11 mouse cellular contexts compared by ENCODE assay signal in the genomic region with DNA sequence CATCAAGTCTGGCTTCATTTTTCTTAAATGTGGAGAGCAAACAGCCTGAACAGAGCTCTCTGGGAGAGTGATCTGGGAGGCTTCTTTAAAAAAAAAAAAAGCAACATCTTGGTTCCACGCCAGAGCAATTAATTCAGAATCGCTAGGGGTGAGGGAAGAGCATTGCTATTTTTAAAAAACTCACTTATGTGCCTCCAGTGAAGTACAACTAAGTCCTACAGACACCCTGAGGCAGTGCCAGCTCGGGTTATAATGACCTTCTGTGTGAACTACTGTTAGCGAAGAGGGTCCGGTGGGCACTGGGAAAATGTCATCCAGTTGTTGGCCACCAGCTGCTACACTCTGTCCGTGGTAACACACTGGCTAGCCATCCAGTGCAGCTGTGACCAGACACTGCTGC. TPM values are rescaled to one million over a fixed set of nuclear protein-coding genes. Genes with fewer than 3 reads are reported as not detected.
DNase-seq lines count a peak whose midpoint lies in the region; ATAC-seq and TF ChIP-seq lines count a peak whose summit lies in the region.
"Had no signal": no experiment of that assay in that cellular context is flagged by ENCODE, and none has a peak within 500 bp of the region (broad histone marks: within the 10 kb centered on the region; RNA-seq: fewer than 3 reads in every experiment).

No protein-coding gene starts in this region.

- no peak overlapping the region for H3K4me2 ChIP-seq in embryonic facial prominence, embryonic 14.5 days (ENCODE audit: low read depth, low read length)
- H3K4me2 ChIP-seq in lung, embryonic 16.5 days (ENCODE audit: low read depth, low read length), result 0 out of 2 replicates have a peak overlapping the region, but pooled peaks have one; percentile 9
- no peak overlapping the region for H3K4me2 ChIP-seq in neural tube, embryonic 15.5 days
- H3K4me2 ChIP-seq: embryonic facial prominence, embryonic 13.5 days; liver, embryonic 13.5 days had no signal

- H3K27ac ChIP-seq in embryonic facial prominence, embryonic 14.5 days (replicated peaks; ENCODE audit: low read depth, low read length), result no peak overlapping the region
- no peak overlapping the region for H3K27ac ChIP-seq in embryonic facial prominence, embryonic 10.5 days (replicated peaks)
- peak overlapping the region; percentile 90 for H3K27ac ChIP-seq in lung, embryonic 16.5 days (ENCODE audit: low read length)
- 0 out of 2 replicates have a peak overlapping the region, but pooled peaks have one; percentile 2 for H3K27ac ChIP-seq in neural tube, embryonic 15.5 days (replicated peaks)
- H3K27ac ChIP-seq: embryonic facial prominence, embryonic 13.5 days; liver, embryonic 13.5 days had no signal

- no peak for TF ChIP-seq CTCF in lung, adult 2 months (IDR thresholded peaks at IDR 0.05; ENCODE audit: insufficient read depth, low read length)

- no peak for TF ChIP-seq POLR2A in lung, adult 2 months (IDR thresholded peaks at IDR 0.05; ENCODE audit: borderline replicate concordance, extremely low read depth, low read depth, low read length)

- H3K27me3 ChIP-seq in embryonic facial prominence, embryonic 14.5 days (replicated peaks; ENCODE audit: control insufficient read depth, insufficient read depth, low read length), result no peaks in the 10 kb centered on the region
- H3K27me3 ChIP-seq in embryonic facial prominence, embryonic 10.5 days (replicated peaks; ENCODE audit: low read depth, poor library complexity, severe bottlenecking), result peaks cover 64% of the 10 kb centered on the region
- H3K27me3 ChIP-seq in lung, embryonic 16.5 days (ENCODE audit: control insufficient read depth, insufficient read depth, low read depth, low read length), result no peaks in the 10 kb centered on the region
- H3K27me3 ChIP-seq in neural tube, embryonic 15.5 days (replicated peaks), result no peaks in the 10 kb centered on the region

- H3K9me3 ChIP-seq in embryonic facial prominence, embryonic 14.5 days (ENCODE audit: control insufficient read depth, low read length), result no peaks in the 10 kb centered on the region
- H3K9me3 ChIP-seq in embryonic facial prominence, embryonic 10.5 days, result no peaks in the 10 kb centered on the region
- no peaks in the 10 kb centered on the region for H3K9me3 ChIP-seq in lung, embryonic 16.5 days (ENCODE audit: control insufficient read depth, low read length)
- no peaks in the 10 kb centered on the region for H3K9me3 ChIP-seq in neural tube, embryonic 15.5 days (replicated peaks)
- H3K9me3 ChIP-seq: embryonic facial prominence, embryonic 13.5 days; liver, embryonic 13.5 days had no signal

- intact Hi-C loops in heart, postnatal 10 days (cut with DNase I), result loop anchor here (1.0 kb wide), 1 partner anchor 84 kb away; no protein-coding TSS in a partner anchor

- H3K9ac ChIP-seq in embryonic facial prominence, embryonic 14.5 days (ENCODE audit: low read depth, low read length), result no peak overlapping the region
- H3K9ac ChIP-seq in lung, embryonic 16.5 days (ENCODE audit: low read length), result no peak overlapping the region
- no peak overlapping the region for H3K9ac ChIP-seq in neural tube, embryonic 15.5 days (replicated peaks)
- H3K9ac ChIP-seq: liver, embryonic 13.5 days had no signal

- H3K4me1 ChIP-seq in embryonic facial prominence, embryonic 14.5 days (ENCODE audit: control insufficient read depth, insufficient read depth, low read length), result peaks cover 30% of the 10 kb centered on the region
- peaks cover 28% of the 10 kb centered on the region for H3K4me1 ChIP-seq in embryonic facial prominence, embryonic 10.5 days
- H3K4me1 ChIP-seq in lung, embryonic 16.5 days (replicated peaks; ENCODE audit: control insufficient read depth, insufficient read depth, low read length), result peaks cover 34% of the 10 kb centered on the region
- peaks cover 13% of the 10 kb centered on the region for H3K4me1 ChIP-seq in lung, adult 2 months (ENCODE audit: control insufficient read depth, insufficient read depth, low read length)
- H3K4me1 ChIP-seq in neural tube, embryonic 15.5 days, result peaks cover 34% of the 10 kb centered on the region

- no peak for ATAC-seq in embryonic facial prominence, embryonic 14.5 days (ENCODE audit: low read depth)
- ATAC-seq in lung, embryonic 16.5 days (ENCODE audit: low read depth), result peak; percentile 35
- ATAC-seq in neural tube, embryonic 15.5 days (ENCODE audit: low FRiP score), result peak; percentile 30; the same call in 1 of the 2 replicates
- no peak for ATAC-seq in megakaryocyte-erythroid progenitor cell, adult 5-6 weeks (replicated peaks; ENCODE audit: low FRiP score, low TSS enrichment, poor library complexity, severe bottlenecking)

- WGBS in embryonic facial prominence, embryonic 14.5 days, result 55% methylated on average over 6 of the region's 6 CpGs
- WGBS in embryonic facial prominence, embryonic 10.5 days, result 78% methylated on average over 6 of the region's 6 CpGs
- 34% methylated on average over 6 of the region's 6 CpGs for WGBS in lung, embryonic 16.5 days
- 47% methylated on average over 6 of the region's 6 CpGs for WGBS in lung, adult 2 months
- WGBS in neural tube, embryonic 15.5 days, result 43% methylated on average over 6 of the region's 6 CpGs

- no peak overlapping the region for H3K4me3 ChIP-seq in embryonic facial prominence, embryonic 14.5 days (ENCODE audit: low read depth, low read length)
- no peak overlapping the region for H3K4me3 ChIP-seq in embryonic facial prominence, embryonic 10.5 days
- no peak overlapping the region for H3K4me3 ChIP-seq in lung, embryonic 16.5 days (ENCODE audit: low read length)
- no peak overlapping the region for H3K4me3 ChIP-seq in lung, adult 2 months (replicated peaks; ENCODE audit: extremely low read depth, low read depth, low read length)
- no peak overlapping the region for H3K4me3 ChIP-seq in neural tube, embryonic 15.5 days (replicated peaks)
- H3K4me3 ChIP-seq: embryonic facial prominence, embryonic 13.5 days; liver, embryonic 13.5 days had no signal

- DNase-seq in embryonic facial prominence, embryonic 14.5 days (ENCODE audit: low spot score), result peak; percentile 40
- DNase-seq in embryonic facial prominence, embryonic 10.5 days (ENCODE audit: low spot score), result no peak
- no peak for DNase-seq in lung, adult 2 months
- peak; percentile 76 for DNase-seq in heart, postnatal 10 days
- no peak for DNase-seq in c-Kit-positive CD71-positive TER-119-positive erythroid progenitor cells, embryonic 14.5 days (ENCODE audit: low spot score)
- DNase-seq: liver, embryonic 13.5 days; thymus, postnatal 4 days had no signal

- no peaks in the 10 kb centered on the region for H3K36me3 ChIP-seq in embryonic facial prominence, embryonic 14.5 days (ENCODE audit: control insufficient read depth, insufficient read depth, low read length)
- no peaks in the 10 kb centered on the region for H3K36me3 ChIP-seq in embryonic facial prominence, embryonic 10.5 days (replicated peaks)
- no peaks in the 10 kb centered on the region for H3K36me3 ChIP-seq in lung, embryonic 16.5 days (ENCODE audit: control insufficient read depth, insufficient read depth, low read length)
- H3K36me3 ChIP-seq in neural tube, embryonic 15.5 days, result no peaks in the 10 kb centered on the region
- H3K36me3 ChIP-seq: embryonic facial prominence, embryonic 13.5 days; liver, embryonic 13.5 days had no signal

RNA-seq across cellular contexts. Expression of a gene that starts 11.1 kb away (rescaled TPM):
- 5.4 and 5.5 TPM in 2 replicates for polyA plus RNA-seq in embryonic facial prominence, embryonic 14.5 days (2014; fragmentation: Nextera tagmentation; extraction: Ambion mirVana)
- polyA plus RNA-seq in embryonic facial prominence, embryonic 10.5 days (2016; fragmentation: Nextera tagmentation; extraction: Ambion mirVana), result 0.77 and 0.91 TPM in 2 replicates
- polyA plus RNA-seq in lung, embryonic 16.5 days (2015; fragmentation: Nextera tagmentation; extraction: Ambion mirVana), result 4.1 and 4.8 TPM in 2 replicates
- polyA plus RNA-seq in lung, adult 2 months (2012; rRNA removed), result 16.5 and 24.0 TPM in 2 replicates
- total RNA-seq in heart, postnatal 10 days (2021), result 1 to 10 TPM; 8.4 to 8.8 TPM
- polyA plus RNA-seq in neural tube, embryonic 15.5 days (2015; fragmentation: Nextera tagmentation; extraction: Ambion mirVana), result 6.0 and 7.3 TPM in 2 replicates
- total RNA-seq in megakaryocyte-erythroid progenitor cell, adult 5-6 weeks (2014; fragmentation: Nextera tagmentation), result not detected in 2 replicates
- total RNA-seq in megakaryocyte-erythroid progenitor cell, adult 5-6 weeks (2017), result not detected in 2 replicates

RNA-seq across cellular contexts. Expression of a gene that starts 35.8 kb away (rescaled TPM):
- polyA plus RNA-seq in embryonic facial prominence, embryonic 14.5 days (2014; fragmentation: Nextera tagmentation; extraction: Ambion mirVana), result 87.2 and 105 TPM in 2 replicates
- polyA plus RNA-seq in embryonic facial prominence, embryonic 10.5 days (2016; fragmentation: Nextera tagmentation; extraction: Ambion mirVana), result 107 and 112 TPM in 2 replicates
- polyA plus RNA-seq in lung, embryonic 16.5 days (2015; fragmentation: Nextera tagmentation; extraction: Ambion mirVana), result 93.8 and 101 TPM in 2 replicates
- 9.3 and 18.2 TPM in 2 replicates for polyA plus RNA-seq in lung, adult 2 months (2012; rRNA removed)
- 10 to 100 TPM; 32.4 to 32.6 TPM for total RNA-seq in heart, postnatal 10 days (2021)
- polyA plus RNA-seq in neural tube, embryonic 15.5 days (2015; fragmentation: Nextera tagmentation; extraction: Ambion mirVana), result 99.3 and 104 TPM in 2 replicates
- total RNA-seq in megakaryocyte-erythroid progenitor cell, adult 5-6 weeks (2014; fragmentation: Nextera tagmentation), result 42.2 and 46.4 TPM in 2 replicates
- total RNA-seq in megakaryocyte-erythroid progenitor cell, adult 5-6 weeks (2017), result 14.7 and 18.2 TPM in 2 replicates

Comparison
In these comparisons a context has a peak if more than half of its experiments do, and no peak if none do; other contexts are left out.
1. DNase-seq: peak in embryonic facial prominence, embryonic 14.5 days (single experiment) and heart, postnatal 10 days (2 of 2); none in embryonic facial prominence, embryonic 10.5 days (single experiment), lung, adult 2 months (single experiment) and c-Kit-positive CD71-positive TER-119-positive erythroid progenitor cells, embryonic 14.5 days (single experiment).
2. ATAC-seq: peak in lung, embryonic 16.5 days (single experiment) and neural tube, embryonic 15.5 days (single experiment); none in embryonic facial prominence, embryonic 14.5 days (single experiment) and megakaryocyte-erythroid progenitor cell, adult 5-6 weeks (single experiment).
3. H3K27ac ChIP-seq: peak in lung, embryonic 16.5 days (single experiment) and neural tube, embryonic 15.5 days (single experiment); none in embryonic facial prominence, embryonic 14.5 days (single experiment) and embryonic facial prominence, embryonic 10.5 days (single experiment).